Mouse (Mus musculus) right cerebral cortex, postnatal 36 days (tissue): ENCODE data around the gene Cdh26.

Experiments
- DNase-seq, 2 experiments: peaks; one replicate each; pipeline ENCODE4 v3.0.0; 2022; ENCODE audit warnings: low spot score in 2 of 2, mixed read lengths in 1 of 2

Cdh26 gene

DNA sequence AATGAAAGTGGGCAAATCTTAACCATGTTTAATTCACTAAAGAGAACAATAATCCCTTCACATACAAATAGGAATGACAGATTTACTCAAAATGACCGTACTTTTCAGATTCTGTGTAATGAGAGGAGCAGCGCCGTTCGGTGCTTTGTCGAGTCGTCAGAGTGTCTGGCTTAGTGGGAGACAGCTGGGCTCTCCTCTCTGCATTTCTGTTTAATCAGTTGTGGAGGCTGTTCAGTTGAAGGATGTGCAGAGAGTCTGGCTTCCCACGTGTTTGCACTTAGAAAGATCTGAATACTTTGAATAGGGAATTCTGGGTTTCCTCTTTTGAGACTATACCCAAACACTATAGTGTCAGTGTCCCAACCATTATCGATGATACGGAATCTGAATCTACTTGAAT, 7.0 kb downstream of the Cdh26 start:
- no peak for DNase-seq

DNA sequence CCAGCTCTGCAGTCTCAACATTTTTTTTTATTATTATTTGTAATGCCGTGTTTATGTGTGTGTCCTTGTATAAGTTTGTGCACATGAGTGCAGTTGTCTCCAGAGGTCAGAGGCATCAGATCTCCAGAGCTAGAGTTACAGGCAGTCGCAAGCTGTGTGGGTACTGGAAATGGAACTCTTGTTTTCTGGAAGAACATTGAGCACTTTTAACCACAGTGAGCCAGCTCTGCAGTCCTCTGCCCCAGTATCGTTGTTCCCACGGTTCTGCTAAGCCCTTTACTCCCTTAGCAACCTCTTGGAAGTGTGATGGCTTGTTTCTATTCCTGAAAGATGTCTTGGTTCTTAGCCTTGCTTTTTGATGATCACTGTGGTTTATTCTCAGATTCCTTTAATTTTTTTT, 19.1 kb downstream of the Cdh26 start:
- no peak for DNase-seq

DNA sequence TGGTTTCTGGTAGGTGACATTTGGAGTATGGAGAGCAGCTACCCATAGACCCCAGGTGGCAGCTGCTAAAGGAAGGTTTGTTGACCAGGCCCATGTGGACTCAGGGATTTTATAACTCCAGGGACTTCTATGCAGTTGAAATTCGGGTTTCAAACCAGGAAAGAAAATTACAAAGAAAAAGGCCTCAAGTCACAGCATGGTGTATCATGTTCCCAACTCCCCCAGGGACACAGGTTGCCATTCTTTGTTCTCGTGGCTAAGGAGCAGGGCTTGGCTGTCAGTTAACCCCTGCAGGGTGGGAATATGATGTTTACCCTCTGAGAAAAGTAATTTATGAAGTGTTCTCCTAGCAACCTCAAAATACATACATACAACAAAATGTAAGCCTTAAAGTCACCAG, 19.9 kb downstream of the Cdh26 start:
- DNase-seq, result no peak

DNA sequence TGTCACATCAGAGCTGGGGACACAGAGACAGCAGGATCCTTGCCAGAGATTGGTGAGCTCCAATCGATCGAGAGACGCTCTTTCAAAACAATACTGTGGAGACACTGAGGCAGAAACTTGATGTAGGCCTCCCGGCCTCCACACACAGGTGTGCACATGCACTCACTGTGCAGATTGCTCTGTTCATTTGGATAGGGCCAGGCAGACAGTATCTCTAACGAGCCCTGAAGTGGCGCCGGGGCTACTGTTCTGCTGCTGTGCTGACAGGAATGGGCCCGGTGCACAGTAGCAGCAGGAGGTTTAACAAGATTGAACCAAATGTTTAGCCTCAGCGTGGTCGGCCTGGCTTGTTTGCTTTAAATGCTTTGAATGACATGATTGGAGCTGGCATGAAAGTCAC, 20.6 kb downstream of the Cdh26 start:
- no peak for DNase-seq

DNA sequence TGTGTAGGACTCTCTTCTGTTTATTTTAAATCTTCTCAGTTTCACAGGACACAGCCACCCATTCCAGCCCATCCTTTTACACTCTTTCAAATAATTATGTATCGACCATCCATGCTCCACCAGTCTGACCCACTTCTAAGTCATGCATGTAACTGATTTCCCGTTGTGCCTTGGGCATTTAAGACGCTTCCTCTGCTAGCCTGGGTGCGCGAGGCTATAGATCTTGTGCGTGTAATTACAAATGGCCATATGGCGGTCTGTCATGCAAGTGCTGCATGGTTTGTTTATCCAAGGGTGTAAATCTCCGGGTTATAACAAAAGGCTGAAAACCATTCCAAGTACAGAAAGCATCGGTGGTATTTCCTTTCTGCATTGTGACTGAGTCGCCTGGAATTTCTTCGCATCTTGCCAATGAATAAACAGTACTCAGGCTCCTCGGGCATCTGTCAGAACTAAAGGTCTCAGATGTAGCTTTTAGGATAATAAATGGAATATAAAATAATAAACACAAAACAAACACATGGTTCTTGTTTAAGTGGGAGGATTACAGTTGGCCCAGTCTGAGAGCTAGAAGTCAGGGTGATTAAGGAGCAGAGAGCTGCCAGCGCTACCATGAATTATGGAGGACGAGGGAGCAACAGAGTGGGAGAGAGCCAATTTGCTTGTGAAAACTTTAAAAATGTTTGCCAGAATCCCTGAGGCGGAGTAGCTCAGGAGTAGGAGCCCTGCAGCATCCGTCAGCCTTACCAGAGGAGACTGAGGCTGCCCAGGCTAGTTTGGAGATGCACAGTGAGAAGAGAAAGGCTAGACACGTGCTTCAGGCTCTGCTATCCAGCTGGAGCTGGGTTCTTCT, 24.6 kb downstream of the Cdh26 start:
- DNase-seq, result no peak

DNA sequence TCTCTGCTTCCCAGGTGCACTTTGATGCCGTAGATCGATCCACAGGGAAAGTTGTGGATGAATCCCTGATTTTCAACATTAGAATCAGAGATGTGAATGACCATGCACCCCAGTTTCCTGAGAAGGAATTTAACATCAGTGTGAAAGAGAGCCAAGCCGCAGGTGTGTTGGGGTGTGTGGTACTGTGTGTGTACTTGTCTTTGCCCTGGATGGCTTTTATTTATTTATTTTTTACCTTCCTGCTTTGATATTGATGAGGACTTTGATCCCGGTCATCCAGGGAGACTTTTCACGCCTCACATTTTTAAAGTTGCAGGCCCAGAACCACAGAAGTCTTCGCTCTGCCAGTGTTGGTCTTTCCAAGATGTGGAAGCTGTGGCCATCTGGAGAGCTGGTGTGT, 27.1 kb downstream of the Cdh26 start:
- no peak for DNase-seq

DNA sequence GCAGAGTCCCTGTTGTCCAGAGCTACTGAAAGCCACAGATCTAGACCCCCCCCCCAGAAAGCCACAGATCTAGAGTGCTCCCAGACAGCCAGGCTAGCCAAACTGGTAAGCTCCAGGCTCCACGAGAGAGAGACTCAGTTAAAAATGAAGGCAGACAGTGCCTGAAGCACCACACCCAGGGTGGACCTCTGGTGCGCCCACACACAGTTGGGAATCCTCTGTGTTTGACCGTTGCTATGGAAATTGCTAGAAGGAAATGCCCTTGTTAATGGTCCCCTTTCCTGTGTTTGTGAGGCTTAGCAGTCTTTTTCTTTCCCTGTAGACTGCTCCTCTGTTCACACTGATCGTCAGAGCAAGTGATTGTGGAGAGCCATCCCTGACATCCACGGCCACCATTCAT, 30.0 kb downstream of the Cdh26 start:
- DNase-seq, result no peak

DNA sequence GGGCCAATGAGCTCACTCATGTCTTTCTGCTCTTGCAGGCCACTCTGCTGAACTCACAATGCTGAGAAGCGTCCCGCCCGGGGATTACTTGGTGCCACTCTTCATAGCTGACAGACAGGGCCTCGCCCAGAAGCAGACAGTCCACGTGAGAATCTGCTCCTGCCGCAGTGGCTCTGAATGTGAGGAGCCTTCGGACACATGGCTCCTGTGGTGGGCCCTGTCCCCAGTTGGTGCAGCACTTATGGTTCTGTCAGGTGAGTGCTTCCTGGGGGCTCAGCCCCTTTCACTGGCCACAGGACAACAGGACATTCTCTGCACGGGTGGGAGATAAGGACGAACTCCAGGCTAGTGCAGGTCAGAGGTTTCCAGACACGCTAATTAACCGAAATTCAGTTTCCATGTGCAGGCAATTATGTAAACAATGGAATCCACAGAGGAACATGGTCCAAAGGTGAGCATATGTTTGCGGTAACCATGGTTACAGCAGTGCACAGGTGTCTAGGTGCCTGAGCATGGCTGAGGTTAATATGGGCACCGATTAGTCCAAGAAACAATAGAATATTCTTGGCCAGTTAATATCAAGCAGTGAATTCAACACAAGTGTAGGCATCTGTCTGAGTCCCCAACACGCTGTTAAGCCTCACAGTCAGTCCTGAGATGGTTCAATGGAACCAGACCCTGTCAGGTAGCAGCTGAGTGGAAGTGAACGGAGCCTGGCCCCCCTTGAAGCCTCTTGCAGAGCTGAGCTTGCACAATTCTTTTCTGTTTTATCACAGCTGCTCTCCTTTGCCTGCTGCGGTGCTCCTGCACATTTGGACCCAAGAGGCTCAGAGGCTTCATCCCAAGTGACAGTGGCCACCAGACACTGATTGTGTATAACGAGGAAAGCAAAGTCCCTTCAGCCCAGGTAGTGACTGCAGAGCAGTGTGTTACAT, 41.5 kb downstream of the Cdh26 start:
- DNase-seq, result no peak

DNA sequence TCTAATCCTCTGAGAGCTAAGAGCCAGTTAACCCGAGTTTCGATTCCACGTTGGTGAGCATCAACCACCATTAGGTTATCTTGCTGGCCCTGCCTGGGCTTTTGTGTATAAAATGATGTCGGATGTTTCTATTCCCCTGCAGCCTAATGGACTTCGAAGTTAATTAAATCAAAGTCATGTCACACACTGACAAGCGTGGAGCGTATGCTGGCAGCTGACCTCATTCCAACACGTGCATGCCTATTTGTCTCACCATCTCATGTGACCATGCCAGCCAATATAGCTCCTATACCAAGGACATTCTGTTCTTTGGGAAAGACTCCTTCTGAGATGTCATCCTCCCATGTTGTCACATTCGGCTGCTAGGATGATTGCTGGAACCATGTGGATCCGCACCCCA, 43.6 kb downstream of the Cdh26 start:
- DNase-seq, result no peak

DNA sequence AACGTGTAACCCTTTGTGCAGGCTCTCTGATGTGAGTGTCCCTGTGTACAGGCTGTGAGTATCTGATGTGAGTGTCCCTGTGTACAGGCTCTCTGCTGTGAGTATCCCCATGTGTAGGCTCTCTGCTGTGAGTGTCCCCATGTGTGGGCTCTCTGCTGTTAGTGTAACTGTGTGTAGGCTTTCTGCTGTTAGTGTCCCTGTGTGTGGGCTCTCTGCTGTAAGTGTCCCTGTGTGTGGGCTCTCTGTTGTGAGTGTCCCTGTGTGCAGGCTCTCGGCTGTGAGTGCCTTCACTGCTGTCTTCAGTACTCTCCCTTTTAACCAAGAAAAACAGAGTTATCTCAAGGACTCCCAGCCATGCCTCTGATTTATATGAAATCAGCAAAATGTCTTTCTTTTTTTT, 46.9 kb downstream of the Cdh26 start:
- peak; percentile 24 to 62 for DNase-seq

DNA sequence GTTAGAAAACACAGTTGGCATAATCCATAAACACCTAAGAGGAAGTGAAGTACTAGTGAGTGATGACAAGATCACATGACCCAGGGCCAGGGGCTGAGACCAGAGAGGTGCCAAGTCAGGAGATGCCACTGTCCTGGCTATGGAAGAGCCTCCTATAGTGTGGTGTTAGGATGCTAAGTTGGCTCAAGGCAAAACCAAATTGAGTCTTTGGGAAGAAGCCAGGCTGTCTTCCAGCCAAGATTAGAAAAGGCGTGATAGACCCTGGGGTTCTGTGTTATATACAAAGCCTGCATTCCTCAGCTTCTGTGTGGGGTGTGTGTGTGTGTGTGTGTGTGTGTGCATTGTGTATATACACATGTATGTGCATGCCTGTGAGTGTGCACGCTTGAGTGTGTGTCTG, 48.7 kb downstream of the Cdh26 start:
- no peak for DNase-seq

DNA sequence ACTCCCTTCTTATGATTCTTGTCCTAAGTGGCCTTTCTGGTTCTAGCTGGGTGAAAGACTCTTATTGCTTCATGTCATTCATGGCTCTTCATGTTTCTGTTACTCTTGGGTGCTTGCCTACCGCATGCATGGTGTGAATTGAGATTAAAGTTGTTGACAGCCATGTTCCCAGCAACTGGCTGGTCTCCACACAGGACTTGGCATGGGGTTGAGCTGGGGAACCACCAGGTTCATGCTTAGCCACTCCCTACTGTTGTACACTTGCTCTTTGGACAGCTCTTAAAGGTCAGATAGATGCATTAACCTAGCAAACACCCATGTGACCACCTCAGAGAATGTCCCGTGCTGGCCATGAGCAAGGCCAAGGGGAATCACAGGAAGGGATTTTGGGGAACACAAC, 50.6 kb downstream of the Cdh26 start:
- DNase-seq, result no peak

DNA sequence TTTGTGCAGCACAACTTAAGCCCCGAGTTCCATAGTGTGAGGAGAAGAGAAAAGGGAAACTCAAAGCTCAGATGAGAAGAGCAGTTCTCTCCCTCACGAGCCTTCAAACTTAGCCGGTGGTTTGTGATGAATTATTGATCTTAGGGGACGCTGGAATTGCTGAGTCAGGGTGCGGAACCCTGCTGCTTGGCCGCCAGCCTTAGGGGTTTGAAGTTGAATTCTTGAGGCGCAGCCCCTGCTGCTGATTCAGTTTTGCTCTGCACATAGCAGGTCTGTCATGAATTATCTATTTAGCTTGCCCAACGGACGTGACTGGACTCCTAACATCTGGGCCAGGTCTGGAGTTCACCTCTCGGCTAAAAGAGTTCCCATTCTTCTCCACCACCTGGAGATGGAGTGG, 53.1 kb downstream of the Cdh26 start:
- DNase-seq, result no peak

DNA sequence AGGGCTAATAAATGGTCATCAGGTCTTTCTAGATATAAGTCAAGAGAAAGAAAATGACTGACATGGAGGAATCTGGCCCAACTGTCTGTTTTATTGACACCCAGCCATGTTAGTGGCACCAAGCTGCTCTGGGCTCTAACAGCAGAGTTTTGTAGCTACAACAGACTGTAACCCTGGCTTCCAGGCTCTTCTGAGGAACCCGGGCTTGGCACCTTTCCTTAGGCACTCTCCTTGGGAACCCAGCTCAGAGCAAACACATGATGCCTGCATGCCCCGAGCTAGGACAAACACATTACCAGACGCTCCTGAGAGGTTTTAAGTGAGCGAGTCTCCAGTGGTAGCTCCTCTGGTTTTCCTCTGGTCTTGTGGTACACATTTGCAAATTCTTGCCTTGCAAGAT, 57.9 kb downstream of the Cdh26 start:
- no peak for DNase-seq

DNA sequence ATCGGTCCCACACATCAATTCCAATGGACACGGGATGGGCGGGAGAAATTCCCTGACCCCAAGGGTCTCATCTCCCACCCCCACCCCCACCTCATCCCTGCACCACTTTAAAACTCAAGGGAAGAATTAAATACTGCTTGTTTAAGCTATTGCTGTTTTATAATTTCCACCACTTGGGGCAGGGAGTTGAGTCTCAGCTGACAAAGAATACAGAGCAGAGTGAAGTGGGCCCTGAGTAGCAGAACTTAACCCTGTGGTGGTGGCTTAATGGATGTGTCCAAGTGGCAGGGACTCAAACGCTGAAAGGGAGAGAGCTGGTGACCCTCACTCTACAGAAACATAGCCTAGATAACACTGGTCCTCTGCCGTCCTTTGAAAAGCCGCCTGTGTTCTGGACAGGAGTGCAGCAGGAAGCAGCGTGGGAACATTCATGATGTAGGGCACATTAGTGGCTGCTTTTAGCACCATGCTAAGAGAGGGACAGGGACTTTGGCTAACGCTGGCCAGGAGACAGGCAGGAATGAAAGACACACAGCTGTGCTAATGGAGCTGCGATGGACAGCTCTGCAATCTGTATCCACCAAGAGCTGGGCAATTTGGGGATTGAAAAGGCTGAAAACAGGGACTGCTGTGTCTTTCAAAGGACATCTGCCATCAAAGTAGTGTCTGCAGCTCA, 60.1 kb downstream of the Cdh26 start:
- no peak for DNase-seq

DNA sequence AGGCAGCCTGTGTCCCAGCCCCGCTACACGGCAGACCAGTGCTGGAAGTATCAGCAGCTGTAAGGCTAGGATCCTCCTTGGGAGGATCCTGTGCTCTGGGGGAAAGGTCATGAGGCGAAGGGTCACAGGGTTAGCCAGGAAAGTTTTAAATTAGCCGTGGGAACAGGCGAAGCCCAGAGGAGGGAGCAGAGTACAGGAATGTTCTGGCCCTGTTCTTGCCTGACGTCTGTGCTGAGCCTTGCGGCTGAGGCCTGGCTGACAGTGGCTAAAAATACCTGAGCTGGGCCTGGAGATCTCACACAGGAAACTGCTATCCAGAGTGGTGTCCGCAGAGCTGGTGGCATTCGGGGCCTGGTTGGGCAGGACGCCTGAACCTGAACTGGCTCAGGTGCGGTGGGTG, 63.7 kb downstream of the Cdh26 start:
- DNase-seq, result no peak

DNA sequence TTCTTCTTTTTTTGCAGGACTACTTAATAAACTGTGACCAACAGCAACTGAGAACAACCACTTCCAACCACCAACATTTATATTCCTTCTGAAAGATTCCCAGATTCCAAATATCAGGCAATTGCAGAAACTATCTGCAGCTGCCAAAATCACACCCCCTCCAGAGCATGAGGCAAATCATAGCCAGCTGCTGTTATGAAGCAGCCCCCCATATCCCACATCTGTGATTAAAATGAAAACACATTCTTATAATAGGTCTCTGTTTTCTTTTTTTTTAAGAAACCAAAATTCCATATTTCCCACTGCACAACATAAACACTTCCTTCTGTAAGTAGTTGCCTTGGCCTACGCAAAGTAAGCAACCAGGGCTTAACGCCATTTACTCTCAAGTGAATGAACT, 65.5 kb downstream of the Cdh26 start:
- DNase-seq, result no peak

DNA sequence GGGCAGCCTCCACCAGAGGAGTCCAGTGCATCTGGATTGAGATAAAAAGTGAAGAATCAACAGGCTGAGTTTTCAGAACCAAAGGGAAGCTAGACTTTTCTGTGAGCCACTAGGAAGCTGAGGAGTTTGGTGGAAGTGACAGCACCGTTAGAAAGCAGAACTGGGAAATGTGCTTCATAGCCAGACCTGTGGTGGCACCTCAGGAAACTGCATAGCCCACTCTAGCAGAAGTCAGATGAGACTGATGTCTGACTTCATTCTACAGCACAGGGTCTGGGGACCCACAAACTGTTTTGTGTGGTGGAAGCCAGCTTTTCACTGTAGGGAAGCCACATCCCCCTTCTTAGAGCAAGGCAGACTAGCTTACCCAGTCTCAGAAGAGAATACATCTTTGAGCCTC, 67.6 kb downstream of the Cdh26 start:
- DNase-seq, result no peak

DNA sequence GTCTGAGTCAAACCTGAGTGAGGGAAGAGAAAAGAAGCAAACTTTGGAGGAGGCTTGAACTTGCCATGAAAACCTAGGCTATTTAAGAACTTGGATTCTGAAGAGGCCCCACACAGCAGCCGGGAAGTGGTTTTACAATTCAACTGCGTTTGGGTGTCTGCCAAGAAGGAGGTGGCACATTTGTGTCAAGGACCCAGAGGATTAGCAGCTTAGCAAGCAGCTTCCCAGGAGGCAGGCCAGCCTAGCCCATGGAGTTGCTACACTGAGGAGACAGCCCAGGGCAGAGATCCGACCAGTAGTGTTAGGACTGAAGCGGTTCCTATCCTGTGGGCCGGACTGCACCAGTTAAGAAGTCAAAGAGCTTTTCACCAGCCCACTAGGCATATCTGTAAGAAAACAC, 68.1 kb downstream of the Cdh26 start:
- DNase-seq, result peak; percentile 16 to 40

DNA sequence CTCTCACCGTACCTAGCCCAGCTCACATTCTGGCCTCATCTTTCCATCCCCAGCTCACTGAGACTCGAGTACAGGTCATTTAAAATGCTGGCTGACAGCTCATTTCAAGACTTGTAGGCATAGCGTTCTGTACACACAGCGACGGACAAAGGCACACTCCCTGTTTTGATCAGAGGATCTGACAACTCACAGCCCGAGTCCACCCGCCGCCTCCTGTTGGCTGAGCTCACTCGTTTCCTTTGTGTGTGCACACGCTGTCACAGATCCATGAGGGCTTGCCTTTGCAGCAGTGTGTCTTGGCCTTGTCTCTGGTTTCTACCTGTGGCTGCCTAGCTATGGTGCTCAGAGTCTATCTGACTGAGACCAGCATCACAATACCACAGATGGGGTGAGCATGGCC, 72.1 kb downstream of the Cdh26 start:
- DNase-seq, result no peak

DNA sequence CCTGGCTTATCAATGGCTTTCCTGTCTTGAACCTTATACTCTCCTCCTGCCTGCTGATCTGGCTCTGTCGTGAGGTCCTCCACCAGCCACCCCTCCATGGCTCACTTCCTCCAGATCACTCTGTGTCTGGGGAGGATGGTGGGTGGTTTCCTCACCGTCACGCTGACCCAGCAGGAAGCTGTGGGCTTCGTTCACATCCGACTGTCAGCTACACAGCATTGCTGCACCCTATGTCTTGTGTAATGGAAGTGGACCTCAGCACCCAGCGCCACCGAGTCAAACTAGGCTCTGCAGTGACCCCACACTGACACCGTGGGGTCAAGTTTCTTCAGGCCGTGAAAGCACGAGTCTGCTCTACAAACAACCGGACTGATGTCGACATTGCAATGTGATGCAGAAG, 75.7 kb downstream of the Cdh26 start:
- no peak for DNase-seq

DNA sequence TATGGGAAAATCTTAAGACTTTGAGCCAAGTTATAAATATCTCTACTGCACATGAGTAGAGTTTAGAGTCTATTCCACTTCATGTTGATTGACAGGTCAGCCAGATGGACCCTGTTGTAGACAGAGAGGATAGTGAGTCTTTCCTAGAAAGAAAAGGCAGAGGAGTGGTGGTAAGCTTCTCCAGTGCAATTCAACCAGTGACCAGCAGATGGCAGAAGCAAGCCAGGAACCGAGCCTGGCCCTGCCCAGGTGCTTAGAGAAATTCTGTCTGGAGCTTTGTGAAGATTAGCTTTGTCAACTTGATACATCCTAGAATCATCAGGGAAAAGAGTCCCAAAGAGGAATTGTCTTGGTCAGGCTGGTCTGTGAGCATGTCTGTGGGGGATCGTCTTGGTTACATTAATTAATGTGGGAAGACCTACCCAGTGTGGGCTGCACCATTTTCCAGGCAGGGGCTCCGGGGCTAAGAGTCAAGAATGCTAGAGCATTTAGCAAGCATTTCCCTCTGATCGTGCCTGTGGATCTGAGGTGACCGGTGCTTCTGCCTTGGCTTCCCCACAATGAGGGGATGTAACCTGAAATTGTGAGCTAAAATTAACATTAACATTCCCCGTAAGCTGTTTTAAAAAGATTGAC, 77.2 kb downstream of the Cdh26 start:
- DNase-seq, result peak; percentile 48
